In the genomic region with DNA sequence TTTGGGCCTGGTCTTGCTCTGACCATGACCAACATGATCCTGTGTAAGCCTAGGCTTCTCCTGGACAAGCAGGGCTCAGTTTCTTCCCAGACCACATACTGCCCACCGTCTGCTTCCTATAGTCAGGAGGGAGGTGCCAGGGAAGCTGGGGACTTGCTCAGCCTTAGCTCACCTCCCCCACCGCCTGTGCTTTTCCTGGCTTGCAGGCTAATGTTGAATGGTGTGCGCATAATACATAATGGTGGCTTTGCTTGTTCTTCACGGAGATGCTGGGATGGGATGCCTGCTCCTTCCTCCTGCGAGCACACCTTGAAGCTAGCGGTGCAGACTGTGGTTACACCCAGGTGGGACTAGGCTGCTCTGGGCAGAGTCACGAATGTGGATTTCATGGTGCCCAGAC, we compare ENCODE assay signal across 22 mouse cellular contexts.
"Had no signal": no experiment of that assay in that cellular context is flagged by ENCODE, and none has a peak within 500 bp of the region (broad histone marks: within the 10 kb centered on the region; RNA-seq: fewer than 3 reads in every experiment).

No protein-coding gene starts in this region.

- H3K9me3 ChIP-seq: limb, embryonic 13.5 days; liver, embryonic 12.5 days; lung, embryonic 15.5 days; midbrain, embryonic 12.5 days; neural tube, embryonic 13.5 days had no signal

- H3K4me2 ChIP-seq: limb, embryonic 13.5 days; liver, embryonic 12.5 days; liver, embryonic 15.5 days; lung, embryonic 15.5 days; midbrain, embryonic 12.5 days; neural tube, embryonic 13.5 days had no signal

- H3K27me3 ChIP-seq: liver, embryonic 12.5 days; liver, embryonic 15.5 days; lung, embryonic 15.5 days had no signal

- H3K9ac ChIP-seq: limb, embryonic 13.5 days; liver, embryonic 12.5 days; liver, embryonic 15.5 days; lung, embryonic 15.5 days; midbrain, embryonic 12.5 days; neural tube, embryonic 13.5 days had no signal

- H3K27ac ChIP-seq: limb, embryonic 13.5 days; liver, embryonic 12.5 days; liver, embryonic 15.5 days; lung, embryonic 15.5 days; midbrain, embryonic 12.5 days; neural tube, embryonic 13.5 days had no signal

- H3K36me3 ChIP-seq: limb, embryonic 13.5 days; liver, embryonic 12.5 days; liver, embryonic 15.5 days; lung, embryonic 15.5 days; midbrain, embryonic 12.5 days; neural tube, embryonic 13.5 days had no signal

- H3K4me1 ChIP-seq: liver, embryonic 12.5 days; liver, embryonic 15.5 days; lung, embryonic 15.5 days had no signal

- H3K4me3 ChIP-seq: limb, embryonic 13.5 days; liver, embryonic 12.5 days; liver, embryonic 15.5 days; lung, embryonic 15.5 days; midbrain, embryonic 12.5 days; myocyte; neural tube, embryonic 13.5 days had no signal

- ATAC-seq: liver, embryonic 12.5 days; midbrain, embryonic 16.5 days had no signal

- DNase-seq: kidney, adult 11 months; kidney, adult 9 months; kidney, postnatal 14 days; kidney, postnatal 4 days; left cerebral cortex, postnatal 4 days; liver; lung, adult 18-20 months; lung, postnatal 10 days; lung, postnatal 36 days; retina, postnatal 1 day; right cerebral cortex, postnatal 25 days; thymus, adult 2 months; thymus, postnatal 14 days; thymus, postnatal 4 days had no signal
